Mouse (Mus musculus) activated CD4-positive, CD25-positive, alpha-beta regulatory T cell, adult 4 months (primary cell): ENCODE data around the gene Rbpms2. TPM values are rescaled to one million over a fixed set of nuclear protein-coding genes. Genes with fewer than 3 reads are reported as not detected.
"Not testable (repeated sequence)": the region's sequence is repeated elsewhere in the genome, so short reads cannot be mapped to it uniquely, and the experiment has no call there.

Experiments used
- ATAC-seq: one replicate; pipeline ENCODE4 v1.8.0; 2017
- polyA plus RNA-seq, 2 experiments: library from polyadenylated mRNA; unstranded; fragments of 100-300 nt; shearing (Covaris generic); gene quantifications; one replicate each; pipeline ENCODE4 v1.2.1; 2017

The Rbpms2 gene
- polyA plus RNA-seq, 2 experiments from 2014 or later: 0.65 to 1.1 TPM

GRCm38 (mm10) chr9:65621196-65621595 lies 8.3 kb upstream of the Rbpms2 start:
- no peak for ATAC-seq

- no peak for ATAC-seq
These were observed 7.8 kb upstream of the Rbpms2 start for GRCm38 (mm10) chr9:65621666-65622065.

DNA sequence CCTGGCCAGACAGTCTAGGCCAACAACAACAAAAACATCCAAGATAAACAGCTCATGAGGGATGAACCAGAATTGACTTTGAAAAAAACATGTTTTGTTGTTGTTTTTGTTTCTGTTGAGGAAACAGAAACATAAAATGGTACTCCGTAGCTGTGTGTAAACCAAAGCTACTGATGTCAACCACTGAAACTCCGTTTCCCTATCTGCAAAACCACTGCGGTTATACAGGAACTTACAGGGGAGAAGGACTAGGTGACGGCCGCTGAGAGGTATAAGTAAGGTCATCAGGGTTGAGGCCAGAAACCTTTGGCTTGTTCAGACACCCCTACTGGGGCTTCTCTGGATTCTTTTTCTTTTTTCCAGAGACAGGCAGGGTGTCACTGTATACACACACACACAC lies 6.6 kb upstream of the Rbpms2 start:
- ATAC-seq: no peak

GRCm38 (mm10) chr9:65624266-65624665 lies 5.2 kb upstream of the Rbpms2 start:
- ATAC-seq: no peak

DNA sequence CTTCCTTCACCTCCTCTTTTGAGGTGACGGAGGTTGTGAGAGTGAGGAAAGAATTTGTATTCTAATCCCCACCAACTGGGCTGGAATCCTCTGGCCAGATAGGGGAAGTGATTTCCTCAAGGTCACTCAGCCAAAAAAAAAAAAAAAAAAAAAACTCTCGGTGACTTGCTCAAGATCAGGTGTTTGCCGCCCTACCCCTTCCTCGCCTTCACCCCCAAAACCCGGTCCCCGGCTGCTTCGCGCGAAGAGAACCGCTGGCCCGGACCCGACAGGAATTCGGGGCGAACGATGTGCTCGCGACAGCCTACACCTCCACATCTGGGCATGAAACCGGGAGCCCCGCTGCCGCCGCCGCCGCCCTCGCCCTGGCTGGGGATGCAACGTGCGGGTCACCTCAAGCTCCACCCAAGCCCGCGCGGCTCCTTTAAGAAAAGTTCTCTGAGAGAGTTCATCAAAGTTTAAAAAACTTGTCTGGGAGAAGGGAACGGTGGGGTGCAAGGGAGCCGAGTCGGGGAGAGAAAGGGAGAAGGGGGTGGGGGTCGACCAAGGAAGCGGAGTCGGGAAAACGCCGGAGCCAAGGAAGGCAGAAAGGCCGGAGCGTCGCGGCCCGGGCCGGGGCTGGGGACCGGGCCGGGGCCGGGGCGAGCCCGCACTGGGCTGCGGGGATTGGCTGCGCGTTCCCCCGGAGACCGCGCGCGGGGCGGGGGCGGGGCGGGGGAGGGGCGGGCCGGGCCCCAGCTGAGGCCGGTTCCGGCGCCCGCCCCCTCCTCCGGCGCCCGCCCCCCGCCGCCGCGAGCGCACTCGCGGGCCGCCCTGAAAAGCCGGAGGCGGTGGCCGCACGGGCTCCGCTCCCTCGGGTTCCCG lies 551 bp downstream of the Rbpms2 start:
- ATAC-seq: no peak

- ATAC-seq: no peak
These were observed 1.3 kb downstream of the Rbpms2 start for GRCm38 (mm10) chr9:65630631-65631353.

GRCm38 (mm10) chr9:65631354-65632021 lies 2.0 kb downstream of the Rbpms2 start:
- ATAC-seq: no peak

- ATAC-seq: no peak
These were observed 6.3 kb downstream of the Rbpms2 start for GRCm38 (mm10) chr9:65635766-65636165.

DNA sequence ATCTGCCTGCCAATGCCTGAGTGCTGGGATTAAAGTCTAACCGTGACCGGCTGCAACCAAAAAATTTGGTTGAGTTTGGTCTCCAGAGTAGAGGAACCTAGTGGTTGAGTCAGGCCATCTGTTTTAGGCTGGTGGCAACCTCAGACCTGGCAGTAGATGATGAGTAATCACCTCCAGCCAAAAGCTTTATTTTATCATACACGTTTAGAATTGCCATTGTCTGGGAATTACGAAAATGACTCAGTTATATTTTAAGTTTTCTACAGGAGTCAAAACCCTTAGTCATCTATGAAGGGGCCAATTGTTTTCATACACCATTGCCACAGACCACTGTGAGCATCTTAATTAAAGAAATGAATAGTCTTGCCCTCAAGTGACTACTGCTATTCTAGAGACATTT lies 7.5 kb downstream of the Rbpms2 start:
- ATAC-seq: no peak

DNA sequence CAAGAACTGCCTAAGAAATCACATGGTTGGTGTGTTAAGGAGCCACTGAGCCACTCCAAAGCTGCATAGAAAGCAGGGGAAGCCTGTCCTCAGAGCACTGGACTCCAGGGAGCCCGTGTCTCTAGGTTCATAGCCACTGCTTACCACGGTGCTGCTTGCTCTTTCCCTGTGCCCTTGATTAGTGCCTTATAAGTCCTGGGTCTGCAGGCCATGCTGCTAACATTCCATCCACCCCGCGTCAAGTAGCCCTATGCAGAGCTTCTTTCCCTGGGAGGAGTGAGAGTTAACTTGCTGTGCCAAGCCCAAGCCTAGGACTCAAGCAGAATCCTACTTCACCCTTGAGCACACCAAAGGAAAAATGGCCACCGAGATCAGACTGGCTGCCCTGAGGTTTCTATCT lies 9.6 kb downstream of the Rbpms2 start:
- ATAC-seq: no peak

- no peak for ATAC-seq
These were observed 11.5 kb downstream of the Rbpms2 start for GRCm38 (mm10) chr9:65640838-65641410.

DNA sequence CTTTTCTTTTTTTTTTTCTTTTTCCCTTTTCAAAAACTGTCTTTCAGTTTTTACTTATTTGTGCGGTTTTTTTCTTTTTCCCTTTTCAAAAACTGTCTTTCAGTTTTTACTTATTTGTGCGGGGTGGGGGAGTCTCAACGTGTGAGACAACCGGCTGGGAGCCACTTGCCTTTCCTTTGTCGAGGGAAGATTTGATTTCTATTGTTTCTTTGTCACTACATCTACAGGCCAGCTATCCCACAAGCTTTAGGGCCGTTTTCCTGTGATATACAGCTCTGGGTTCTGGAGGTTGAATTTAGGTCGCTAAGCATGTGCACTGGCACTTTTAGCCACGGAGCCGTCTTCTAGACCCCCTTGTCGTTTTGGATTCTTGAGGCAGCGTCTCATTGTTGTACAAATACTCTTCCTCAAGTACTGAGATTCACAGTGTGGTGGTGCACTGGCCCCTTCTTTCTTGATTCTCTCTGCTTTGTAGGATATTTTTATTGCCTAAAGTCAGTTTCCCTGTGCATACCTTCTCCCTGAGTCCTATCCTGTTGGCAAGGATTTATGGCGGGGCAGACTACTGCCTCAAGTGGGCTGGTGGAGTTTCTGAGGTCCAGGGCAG lies 12.1 kb downstream of the Rbpms2 start:
- no peak for ATAC-seq

GRCm38 (mm10) chr9:65642546-65642945 lies 13.1 kb downstream of the Rbpms2 start:
- no peak for ATAC-seq

DNA sequence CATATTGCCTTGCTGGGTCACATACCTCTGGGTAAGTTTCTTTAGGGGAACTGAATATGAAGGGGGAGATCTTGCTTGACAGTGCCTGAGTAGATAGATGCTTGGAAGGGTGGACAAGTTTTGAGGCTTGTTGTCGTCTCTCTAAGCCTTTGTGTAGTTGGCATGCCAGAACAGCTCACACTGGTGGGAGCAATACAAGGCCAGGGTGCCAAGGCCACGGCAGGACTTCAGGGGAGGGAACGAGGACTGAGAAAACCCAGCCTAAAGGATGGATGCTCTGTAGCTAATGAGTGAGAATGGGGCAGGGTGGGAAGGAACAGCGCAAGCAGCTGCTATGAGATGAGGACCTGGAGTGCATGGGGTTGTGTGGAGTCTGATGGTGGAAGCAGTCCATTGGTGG lies 15.5 kb downstream of the Rbpms2 start:
- ATAC-seq: no peak

DNA sequence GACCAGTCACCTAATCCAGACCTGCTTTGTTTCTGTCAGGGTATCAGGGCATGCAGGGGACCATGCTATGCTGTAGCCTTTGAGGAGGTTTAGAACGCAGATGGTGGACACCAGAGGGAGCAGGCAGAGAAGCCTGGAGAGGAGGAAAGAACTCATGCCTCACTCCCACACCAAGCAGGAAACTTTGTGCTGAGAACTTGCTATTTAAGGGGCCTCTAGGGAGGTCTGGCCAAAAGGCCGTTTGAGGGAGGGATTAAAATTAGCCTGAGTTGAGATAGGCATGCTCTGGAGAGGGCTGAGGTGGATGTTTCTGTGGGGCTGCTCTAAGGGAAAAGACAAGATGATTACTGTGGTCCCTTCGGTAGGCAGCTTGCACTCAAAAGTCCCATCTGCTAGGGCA lies 16.5 kb downstream of the Rbpms2 start:
- no peak for ATAC-seq

- no peak for ATAC-seq
These were observed 17.3 kb downstream of the Rbpms2 start for GRCm38 (mm10) chr9:65646782-65647181.

GRCm38 (mm10) chr9:65648730-65649129 lies 19.3 kb downstream of the Rbpms2 start:
- ATAC-seq: no peak

- no peak for ATAC-seq
These were observed 20.5 kb downstream of the Rbpms2 start for GRCm38 (mm10) chr9:65649997-65650396.

DNA sequence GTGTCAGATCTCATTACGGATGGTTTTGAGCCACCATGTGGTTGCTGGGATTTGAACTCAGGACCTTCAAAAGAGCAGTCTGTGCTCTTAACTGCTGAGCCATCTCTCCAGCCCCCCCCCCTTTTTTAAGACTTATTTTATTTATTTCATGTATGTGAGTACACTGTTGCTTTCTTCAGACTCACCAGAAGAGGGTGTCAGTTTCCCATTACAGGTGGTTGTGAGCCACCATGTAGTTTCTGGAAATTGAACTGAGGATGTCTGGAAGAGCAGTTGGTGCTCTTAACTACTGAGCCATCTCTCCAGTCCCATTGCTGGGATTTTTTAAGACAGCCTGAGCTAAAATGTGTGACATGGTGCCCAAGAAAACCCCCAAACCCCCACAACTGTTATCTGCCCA lies 22.5 kb downstream of the Rbpms2 start:
- ATAC-seq: not testable (repeated sequence)

DNA sequence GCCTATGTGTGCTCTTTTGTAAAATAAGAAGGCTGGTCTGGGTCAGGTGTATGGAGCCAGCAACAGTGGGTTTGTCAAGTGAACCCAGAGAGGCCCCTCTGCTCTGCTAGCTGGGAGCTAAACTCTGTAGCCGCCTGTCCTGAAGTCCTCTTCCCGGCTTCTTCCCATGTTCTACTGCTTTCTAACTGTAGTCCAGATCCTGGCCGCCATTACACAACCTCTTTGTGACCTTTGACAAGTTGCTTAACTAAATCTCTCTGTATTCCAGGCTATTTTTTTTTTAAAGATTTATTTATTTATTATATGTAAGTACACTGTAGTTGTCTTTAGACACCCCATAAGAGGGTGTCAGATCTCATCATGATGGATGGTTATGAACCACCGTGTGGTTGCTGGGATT lies 24.3 kb downstream of the Rbpms2 start:
- ATAC-seq: no peak

DNA sequence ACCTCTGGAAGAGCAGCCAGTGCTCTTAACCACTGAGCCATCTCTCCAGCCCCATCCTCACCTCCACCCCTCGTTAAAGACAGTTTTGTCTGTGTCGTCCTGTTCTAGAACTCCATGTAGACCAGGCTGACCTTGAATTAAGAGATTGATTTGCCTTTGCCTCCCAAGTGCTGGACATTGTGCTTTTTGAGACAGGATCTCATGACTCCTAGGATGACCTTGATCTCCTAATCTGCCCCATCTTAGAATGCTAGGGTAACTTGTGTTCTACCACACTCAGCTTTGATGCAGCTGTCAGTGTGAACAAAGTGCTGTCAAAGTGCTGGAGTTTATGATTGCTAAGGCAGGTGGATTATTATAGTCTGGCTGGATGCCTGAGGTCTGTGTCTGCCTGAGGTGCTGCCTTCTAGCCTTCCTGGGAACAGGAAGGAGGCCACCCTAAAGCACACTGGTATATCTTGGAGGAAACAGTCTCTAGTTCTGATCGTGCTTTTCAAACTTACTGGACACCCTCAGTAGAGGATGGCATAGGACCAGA lies 25.3 kb downstream of the Rbpms2 start:
- no peak for ATAC-seq

- ATAC-seq: no peak
These were observed 26.1 kb downstream of the Rbpms2 start for GRCm38 (mm10) chr9:65655540-65655939.
